Mouse (Mus musculus) forebrain, embryonic 12.5 days (tissue): ENCODE results near the gene Prkx. TPM values are rescaled to one million over a fixed set of nuclear protein-coding genes. Genes with fewer than 3 reads are reported as not detected.

Experiments
- ATAC-seq: fragments of 200-750 bp; cut with Nextera tagmentation; 2 replicates; pipeline ENCODE4 v1.8.0; 2017; ENCODE audit warnings: moderate TSS enrichment; ENCODE audit not compliant: low FRiP score
- H3K27ac ChIP-seq: fragments of 300-500 bp; sonication (generic); 2 replicates; pipeline ENCODE4 v1.5.1; 2016; ENCODE audit warnings: mild to moderate bottlenecking
- H3K27me3 ChIP-seq: fragments of 300-500 bp; sonication (generic); 2 replicates; pipeline ENCODE4 v1.6.1; 2016; ENCODE audit warnings: mild to moderate bottlenecking
- H3K36me3 ChIP-seq: fragments of 300-500 bp; sonication (generic); replicated peaks from 2 replicates; pipeline ENCODE4 v1.6.1; 2016; ENCODE audit warnings: mild to moderate bottlenecking
- H3K4me1 ChIP-seq: fragments of 300-500 bp; sonication (generic); 2 replicates; pipeline ENCODE4 v1.6.1; 2016
- H3K4me2 ChIP-seq: fragments of 300-500 bp; sonication (generic); 2 replicates; pipeline ENCODE4 v1.6.1; 2016; ENCODE audit warnings: mild to moderate bottlenecking, moderate library complexity
- H3K4me3 ChIP-seq: fragments of 300-500 bp; sonication (generic); replicated peaks from 2 replicates; pipeline ENCODE4 v1.5.1; 2016; ENCODE audit warnings: mild to moderate bottlenecking
- H3K9ac ChIP-seq: fragments of 300-500 bp; sonication (generic); 2 replicates; pipeline ENCODE4 v1.6.1; 2016; ENCODE audit warnings: mild to moderate bottlenecking
- H3K9me3 ChIP-seq: fragments of 300-500 bp; sonication (generic); 2 replicates; pipeline ENCODE4 v1.6.1; 2016
- WGBS: fragments of 180-500 bp; shearing (Covaris S2); methylation state at CpG from one replicate; pipeline ENCODE4 v1.1.7; 2016; 5-methylcytosine and 5-hydroxymethylcytosine counted together
- polyA plus RNA-seq: library from polyadenylated mRNA; unstranded; fragments of >200 nt; fragmentation: Nextera tagmentation; extraction: Ambion mirVana; gene quantifications from 2 replicates; pipeline ENCODE4 v1.2.1, GENCODE M21; 2016

Prkx gene
- polyA plus RNA-seq = 21.5 and 22.6 TPM in 2 replicates

DNA sequence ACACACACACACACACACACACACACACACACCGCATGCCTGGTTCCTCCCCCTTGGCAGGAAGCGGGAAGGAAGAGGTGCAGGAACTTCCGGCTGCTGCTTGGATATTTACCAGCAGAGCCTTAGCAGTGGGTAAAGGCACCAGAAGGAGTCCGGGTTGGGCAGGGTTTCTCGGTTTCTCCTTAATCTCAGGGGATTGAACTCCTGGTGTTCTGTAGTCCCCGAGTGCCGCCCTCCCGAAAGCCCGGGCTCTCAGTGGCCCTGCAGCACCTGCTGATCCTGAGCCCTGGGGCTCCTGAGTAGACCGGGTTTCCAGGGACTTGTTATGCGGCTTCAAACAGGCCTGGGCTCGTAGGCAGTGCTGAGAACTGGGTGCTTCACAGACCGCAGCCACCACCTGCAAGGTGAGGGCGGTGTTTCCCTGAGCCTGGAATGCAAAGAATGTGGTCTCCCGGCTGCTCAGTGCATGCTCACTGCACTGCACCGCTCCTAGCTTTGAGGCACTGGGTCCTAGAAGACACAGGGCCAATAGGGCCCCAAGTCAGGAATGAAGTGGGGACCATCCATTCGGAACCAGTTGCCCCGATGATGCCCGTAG lies at the start of gene Prkx:
Prkx (minus strand) TSS at position 41 of the 598 bp plus-strand sequence.
- peak; percentile 86 for ATAC-seq
- WGBS = 29% methylated on average over 17 of the region's 19 CpGs
- Histone ChIP-seq H3K27me3 (no peaks in the 10 kb centered on the region), H3K9ac (peak within 1 kb of the TSS; percentile 57), H3K4me1 (0 out of 2 replicates have a peak, but pooled peaks cover 2% of the 10 kb centered on the region), H3K4me3 (peak within 1 kb of the TSS; percentile 57), H3K4me2 (peak within 1 kb of the TSS; percentile 62), H3K9me3 (no peaks in the 10 kb centered on the region), H3K27ac (peak within 1 kb of the TSS; percentile 68), H3K36me3 (no peaks in the 10 kb centered on the region)

DNA sequence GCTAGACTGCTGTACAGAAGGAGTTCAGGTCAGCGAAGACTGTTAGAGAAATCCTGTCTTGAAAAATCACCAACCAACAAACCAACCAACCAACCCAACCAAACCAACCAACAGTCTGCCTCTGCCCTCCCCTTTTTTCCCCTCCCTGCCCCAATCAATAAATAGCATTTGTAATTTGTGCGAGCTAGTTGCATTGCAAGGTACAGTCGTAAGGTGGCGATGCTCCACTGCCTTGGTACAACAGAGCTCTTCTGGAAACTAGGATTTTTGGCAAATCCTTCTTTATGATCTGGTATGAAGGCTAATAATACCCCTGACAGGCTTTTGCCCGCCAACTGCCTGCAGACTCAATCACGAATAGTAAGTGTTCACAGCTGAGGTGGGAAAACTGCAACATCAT lies 16.0 kb upstream of the Prkx start:
- Histone ChIP-seq H3K27ac (no peak overlapping the region), H3K4me1 (no peaks in the 10 kb centered on the region), H3K9ac (no peak overlapping the region), H3K36me3 (no peaks in the 10 kb centered on the region), H3K27me3 (no peaks in the 10 kb centered on the region), H3K9me3 (no peaks in the 10 kb centered on the region), H3K4me3 (no peak overlapping the region), H3K4me2 (no peak overlapping the region)
- 63% methylated on average over 6 of the region's 6 CpGs for WGBS
- ATAC-seq = no peak

DNA sequence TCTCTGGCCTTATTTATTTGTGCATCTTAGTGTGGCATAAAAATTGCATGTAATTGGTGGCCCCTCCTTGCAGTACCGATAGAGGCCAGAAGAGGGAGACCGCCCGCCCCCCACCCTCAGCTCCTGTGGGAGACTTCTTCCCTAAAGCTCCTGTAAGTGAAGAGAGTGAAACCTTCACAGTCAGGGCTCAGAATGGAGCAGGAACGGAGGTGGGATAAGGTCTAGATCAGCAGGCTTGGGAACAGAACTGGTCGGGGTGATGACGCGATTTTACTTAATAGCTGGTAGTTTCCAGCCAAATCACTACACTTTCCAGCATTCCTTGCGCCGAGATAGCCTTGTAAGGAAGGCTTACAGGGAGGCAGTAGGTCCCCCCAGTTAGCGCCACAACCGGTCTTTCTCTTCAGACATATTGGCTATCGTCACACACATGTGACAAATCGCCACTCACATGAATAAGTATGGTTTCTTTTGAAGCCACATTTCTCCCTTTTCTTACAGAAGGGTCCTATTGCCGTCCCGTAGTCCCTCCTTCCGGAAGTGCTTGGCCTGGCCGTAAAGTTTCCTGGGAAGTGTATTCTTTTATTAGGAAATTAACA lies 14.6 kb upstream of the Prkx start:
- Histone ChIP-seq H3K4me3 (peak overlapping the region; percentile 38), H3K9ac (no peak overlapping the region), H3K4me2 (peak overlapping the region; percentile 40), H3K27ac (0 out of 2 replicates have a peak overlapping the region, but pooled peaks have one; percentile 25), H3K36me3 (no peaks in the 10 kb centered on the region), H3K27me3 (no peaks in the 10 kb centered on the region), H3K4me1 (no peaks in the 10 kb centered on the region), H3K9me3 (no peaks in the 10 kb centered on the region)
- peak; percentile 90 for ATAC-seq
- 17% methylated on average over 17 of the region's 17 CpGs for WGBS

DNA sequence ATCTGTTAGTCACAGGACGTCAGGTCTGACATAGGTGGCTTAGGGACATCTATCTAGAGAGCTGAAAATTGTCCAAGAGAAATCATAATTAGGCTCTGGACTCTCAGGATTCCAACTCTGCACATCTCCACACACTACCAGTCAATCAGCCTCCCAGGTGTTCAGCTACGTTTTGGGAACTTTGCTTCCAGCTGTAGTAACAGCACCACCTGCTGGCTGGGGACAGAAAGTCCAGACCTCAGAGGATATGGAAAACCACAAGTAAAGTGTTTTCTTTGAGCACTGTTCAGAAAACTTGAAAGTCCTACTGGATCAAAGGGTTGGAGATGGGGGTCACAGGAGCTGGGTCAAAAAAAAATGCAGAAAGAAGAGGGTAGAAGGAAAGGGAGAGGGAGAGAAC lies 12.5 kb upstream of the Prkx start:
- Histone ChIP-seq H3K27ac (no peak overlapping the region), H3K27me3 (no peaks in the 10 kb centered on the region), H3K36me3 (no peaks in the 10 kb centered on the region), H3K9me3 (no peaks in the 10 kb centered on the region), H3K4me3 (no peak overlapping the region), H3K4me1 (no peaks in the 10 kb centered on the region), H3K9ac (no peak overlapping the region), H3K4me2 (no peak overlapping the region)
- ATAC-seq = no peak
- WGBS = 28% methylated on average over 2 of the region's 2 CpGs

DNA sequence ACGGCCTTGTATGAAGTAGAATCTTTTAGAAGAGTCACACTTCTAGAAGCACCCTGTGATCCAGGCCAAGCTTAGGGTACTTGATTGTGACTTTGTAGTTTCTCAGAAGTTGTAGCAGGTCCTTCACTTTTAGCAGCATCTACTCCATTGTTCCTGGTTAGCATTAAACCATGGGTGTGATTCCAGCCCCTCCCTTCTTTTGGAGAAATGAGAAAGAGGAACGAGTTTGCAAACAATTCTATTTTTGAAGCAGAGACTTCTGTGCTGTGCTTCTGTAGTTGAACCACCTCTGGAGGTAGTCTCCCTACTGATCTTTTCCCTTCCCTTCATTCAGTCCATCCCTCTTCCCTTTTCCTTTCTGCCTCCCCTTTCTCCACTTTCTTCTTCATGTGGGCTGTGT lies 6.2 kb upstream of the Prkx start:
- H3K36me3 ChIP-seq = no peaks in the 10 kb centered on the region
- H3K4me1 ChIP-seq = no peaks in the 10 kb centered on the region
- no peak overlapping the region for H3K27ac ChIP-seq
- H3K27me3 ChIP-seq = no peaks in the 10 kb centered on the region
- no peaks in the 10 kb centered on the region for H3K9me3 ChIP-seq
- no peak overlapping the region for H3K4me2 ChIP-seq
- WGBS = 85% methylated on average over 2 of the region's 2 CpGs
- ATAC-seq = no peak
- H3K9ac ChIP-seq = no peak overlapping the region
- no peak overlapping the region for H3K4me3 ChIP-seq

DNA sequence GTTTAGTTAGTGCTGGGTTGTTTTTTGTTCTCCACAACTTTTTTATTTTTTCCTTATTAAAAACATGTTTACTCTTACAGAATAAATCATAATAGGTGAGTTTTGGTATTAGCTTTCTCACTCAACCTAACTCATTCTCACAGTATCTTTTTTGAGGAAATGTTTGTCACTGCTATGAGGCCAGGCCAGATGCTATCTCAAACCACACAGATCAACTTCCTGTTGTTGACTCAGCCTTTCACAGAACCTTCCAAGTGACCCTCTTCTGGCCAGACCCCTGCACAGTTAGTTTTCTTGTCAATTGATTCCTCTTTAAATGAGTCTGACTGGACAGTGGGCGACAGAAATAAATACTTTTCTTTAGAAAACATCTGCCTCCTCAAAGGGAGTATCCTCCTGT lies 5.5 kb upstream of the Prkx start:
- Histone ChIP-seq H3K27ac (no peak overlapping the region), H3K27me3 (no peaks in the 10 kb centered on the region), H3K9ac (no peak overlapping the region), H3K4me3 (no peak overlapping the region), H3K36me3 (no peaks in the 10 kb centered on the region), H3K4me2 (no peak overlapping the region), H3K4me1 (no peaks in the 10 kb centered on the region), H3K9me3 (no peaks in the 10 kb centered on the region)
- no peak for ATAC-seq
- 59% methylated on average over 1 of the region's 1 CpGs for WGBS

DNA sequence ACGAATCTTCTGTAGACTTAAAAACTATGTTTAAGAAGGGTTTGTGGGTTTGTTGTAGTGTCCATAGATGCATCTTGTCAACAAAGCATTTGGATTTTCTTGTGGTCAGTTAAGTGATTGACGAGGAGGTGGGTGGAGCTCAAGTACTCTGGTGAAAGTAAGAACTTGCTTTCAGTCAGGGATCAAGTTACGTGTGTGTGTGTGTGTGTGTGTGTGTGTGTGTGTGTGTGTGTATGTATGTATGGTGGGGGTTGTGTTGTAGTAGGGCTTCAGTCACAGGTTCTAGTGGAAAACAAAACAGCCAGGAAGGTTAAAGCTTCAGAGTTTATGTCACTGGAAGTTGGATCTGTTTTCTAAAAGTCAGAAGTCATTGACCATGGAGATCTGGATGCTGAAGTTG lies 3.5 kb upstream of the Prkx start:
- no peaks in the 10 kb centered on the region for H3K9me3 ChIP-seq
- no peak overlapping the region for H3K4me2 ChIP-seq
- 83% methylated on average over 3 of the region's 3 CpGs for whole genome bisulfite sequencing
- no peaks in the 10 kb centered on the region for H3K27me3 ChIP-seq
- H3K27ac ChIP-seq = no peak overlapping the region
- H3K4me1 ChIP-seq = no peaks in the 10 kb centered on the region
- ATAC-seq = no peak
- H3K36me3 ChIP-seq = no peaks in the 10 kb centered on the region
- H3K9ac ChIP-seq = no peak overlapping the region
- H3K4me3 ChIP-seq = no peak overlapping the region

DNA sequence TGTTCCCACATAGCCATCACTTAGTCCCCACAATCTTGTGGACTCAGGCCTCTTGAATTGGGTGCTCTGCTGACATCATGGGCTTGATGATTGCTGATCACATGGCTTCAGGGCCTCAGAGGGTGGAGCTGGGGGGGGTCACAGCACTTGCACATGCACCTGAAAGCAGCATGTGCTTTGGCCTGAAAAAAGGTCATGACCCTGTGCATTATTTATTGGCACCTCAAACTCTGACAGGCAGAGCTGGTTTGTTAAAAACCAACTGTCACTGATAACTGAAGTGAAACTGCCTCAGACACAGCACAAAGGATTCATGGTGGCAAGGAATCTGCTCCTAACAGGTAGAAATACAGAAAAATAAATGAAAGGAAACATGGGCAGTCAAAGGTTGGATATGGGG lies 1.7 kb upstream of the Prkx start:
- Histone ChIP-seq H3K9ac (no peak overlapping the region), H3K4me2 (no peak overlapping the region), H3K4me1 (0 out of 2 replicates have a peak, but pooled peaks cover 2% of the 10 kb centered on the region), H3K27me3 (no peaks in the 10 kb centered on the region), H3K27ac (no peak overlapping the region), H3K36me3 (no peaks in the 10 kb centered on the region), H3K4me3 (no peak overlapping the region), H3K9me3 (no peaks in the 10 kb centered on the region)
- ATAC-seq = no peak

GRCm38 (mm10) chrX:77796916-77797315 lies 838 bp upstream of the Prkx start:
- Histone ChIP-seq H3K9ac (no peak overlapping the region), H3K27ac (no peak overlapping the region), H3K27me3 (no peaks in the 10 kb centered on the region), H3K4me2 (no peak overlapping the region), H3K36me3 (no peaks in the 10 kb centered on the region), H3K4me1 (0 out of 2 replicates have a peak, but pooled peaks cover 2% of the 10 kb centered on the region), H3K4me3 (no peak overlapping the region), H3K9me3 (no peaks in the 10 kb centered on the region)
- no peak for ATAC-seq
- WGBS = 69% methylated on average over 1 of the region's 1 CpGs

GRCm38 (mm10) chrX:77795858-77796174 lies 262 bp downstream of the Prkx start:
- H3K27me3 ChIP-seq = no peaks in the 10 kb centered on the region
- 0 out of 2 replicates have a peak, but pooled peaks cover 2% of the 10 kb centered on the region for H3K4me1 ChIP-seq
- peak overlapping the region; percentile 68 for H3K27ac ChIP-seq
- no peaks in the 10 kb centered on the region for H3K36me3 ChIP-seq
- 23% methylated on average over 30 of the region's 30 CpGs for WGBS
- peak; percentile 98 for ATAC-seq
- peak overlapping the region; percentile 57 for H3K4me3 ChIP-seq
- H3K9ac ChIP-seq = peak overlapping the region; percentile 57
- no peaks in the 10 kb centered on the region for H3K9me3 ChIP-seq
- H3K4me2 ChIP-seq = peak overlapping the region; percentile 62

GRCm38 (mm10) chrX:77794962-77795857 lies 868 bp downstream of the Prkx start:
- no peaks in the 10 kb centered on the region for H3K9me3 ChIP-seq
- ATAC-seq = peak; percentile 77
- H3K4me2 ChIP-seq = peak overlapping the region; percentile 62
- H3K4me1 ChIP-seq = 0 out of 2 replicates have a peak, but pooled peaks cover 2% of the 10 kb centered on the region
- H3K9ac ChIP-seq = peak overlapping the region; percentile 57
- H3K4me3 ChIP-seq = peak overlapping the region; percentile 57
- H3K27ac ChIP-seq = peak overlapping the region; percentile 31
- H3K27me3 ChIP-seq = no peaks in the 10 kb centered on the region
- WGBS = 20% methylated on average over 55 of the region's 61 CpGs
- H3K36me3 ChIP-seq = no peaks in the 10 kb centered on the region

GRCm38 (mm10) chrX:77788675-77789074 lies 7.4 kb downstream of the Prkx start:
- Histone ChIP-seq H3K27ac (no peak overlapping the region), H3K4me2 (no peak overlapping the region), H3K27me3 (no peaks in the 10 kb centered on the region), H3K9ac (no peak overlapping the region), H3K4me1 (no peaks in the 10 kb centered on the region), H3K36me3 (no peaks in the 10 kb centered on the region; the same call in 1 of the 2 replicates), H3K4me3 (no peak overlapping the region), H3K9me3 (no peaks in the 10 kb centered on the region)
- ATAC-seq = no peak
- 83% methylated on average over 3 of the region's 3 CpGs for WGBS
